Mouse (Mus musculus) retina, postnatal 1 day (tissue): ENCODE results near the gene Wfdc1.

Source experiments
- DNase-seq: peaks from one replicate; pipeline ENCODE4 v3.0.0-alpha.2; 2012

Gene Wfdc1

DNA sequence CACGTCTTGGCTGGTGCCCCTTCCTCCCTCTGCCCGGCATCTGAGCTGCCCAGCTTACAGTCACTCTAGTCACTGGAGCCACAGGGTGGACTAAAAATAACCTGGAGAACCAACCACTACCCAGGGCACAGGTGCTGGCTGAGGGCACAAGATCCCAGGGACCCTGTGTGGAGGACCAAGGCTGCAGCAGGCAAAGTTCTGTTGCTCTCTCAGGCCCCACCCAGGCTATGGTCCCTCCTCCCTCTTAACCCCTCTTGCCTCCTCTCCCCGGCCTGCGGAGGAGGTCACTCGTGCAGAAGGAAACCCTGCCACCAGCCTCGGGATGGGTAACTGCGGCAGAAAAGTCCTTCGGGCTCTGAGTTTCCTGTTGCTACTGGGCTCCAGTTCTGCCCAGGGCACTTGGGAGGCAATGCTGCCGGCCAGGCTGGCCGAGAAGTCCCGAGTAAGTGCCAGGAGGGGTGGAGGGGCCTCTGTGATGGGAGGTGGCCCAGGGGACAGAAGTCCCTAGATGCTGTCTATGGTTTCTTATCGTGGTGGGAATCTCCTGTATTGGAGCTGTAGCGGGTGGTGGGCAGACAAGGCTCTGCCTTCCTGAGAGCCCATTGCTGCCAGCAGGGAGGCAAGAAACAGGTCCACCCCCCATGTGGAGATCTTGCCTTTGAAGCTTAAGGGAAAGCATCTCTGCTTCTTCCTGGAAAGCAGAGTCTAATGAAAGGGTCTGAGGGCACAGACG, at the start of gene Wfdc1:
Gene Wfdc1 (plus strand): TSS at position 147 of the 733 bp plus-strand sequence.
- DNase-seq = peak; percentile 68

DNA sequence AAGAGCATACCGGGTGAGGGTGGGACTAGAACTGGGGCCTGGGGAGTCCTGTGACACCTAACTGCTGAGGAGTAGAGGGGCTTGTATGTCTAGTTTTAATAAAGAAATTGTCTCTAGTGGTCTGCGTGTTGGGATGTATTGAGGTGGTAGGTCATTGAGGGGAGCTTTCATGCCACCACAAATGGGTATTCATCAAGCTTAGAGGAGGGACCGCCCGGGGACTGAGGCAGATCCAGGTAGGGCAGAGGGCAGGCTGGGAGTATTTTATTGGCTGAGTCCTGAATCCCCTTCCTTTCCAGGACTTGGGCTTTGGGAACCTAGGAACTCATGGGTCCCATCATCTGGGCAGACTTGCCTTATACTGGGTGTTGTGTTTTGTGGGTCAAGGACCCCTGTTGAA, 49.4 kb upstream of the Wfdc1 start:
- DNase-seq = no peak

DNA sequence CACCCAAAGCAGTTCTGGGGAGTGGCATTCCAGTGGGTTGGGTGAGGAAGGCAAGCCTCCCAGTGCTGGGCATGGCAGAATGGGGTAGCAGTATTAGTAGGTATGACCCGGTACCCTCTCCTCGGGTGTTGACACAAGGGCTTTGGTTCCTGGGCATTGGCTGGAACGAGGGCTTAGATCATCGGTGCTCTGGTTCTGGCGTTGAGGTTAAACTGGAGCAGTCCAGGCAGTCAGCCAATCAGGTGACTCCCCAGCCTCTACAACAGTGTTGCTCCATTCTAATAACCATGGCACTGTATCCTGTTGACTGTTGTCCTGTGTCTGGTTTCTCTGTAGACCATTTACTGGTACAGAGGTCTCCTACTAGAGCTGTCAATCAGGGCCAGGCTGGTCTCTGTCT, 48.6 kb upstream of the Wfdc1 start:
- DNase-seq = no peak

DNA sequence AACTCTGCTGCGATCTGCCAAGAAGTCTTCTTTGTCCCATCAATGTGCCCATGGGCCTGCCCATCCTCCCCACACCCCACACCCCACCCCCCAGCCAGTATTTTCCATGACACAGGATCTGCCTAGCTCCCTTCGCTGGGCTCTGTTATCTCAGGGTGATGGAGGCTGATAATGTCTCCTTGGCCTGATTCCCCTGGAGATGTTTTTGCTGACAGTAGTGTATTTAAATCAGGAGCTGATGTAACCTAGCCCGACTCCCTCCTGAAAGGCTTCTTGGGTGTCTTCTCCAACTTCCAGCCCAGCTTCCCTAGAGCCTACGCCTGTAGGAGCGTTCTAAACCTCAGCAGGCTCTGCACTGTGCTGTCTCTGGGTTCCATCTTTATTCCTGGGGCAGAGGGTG, 47.3 kb upstream of the Wfdc1 start:
- DNase-seq = no peak

DNA sequence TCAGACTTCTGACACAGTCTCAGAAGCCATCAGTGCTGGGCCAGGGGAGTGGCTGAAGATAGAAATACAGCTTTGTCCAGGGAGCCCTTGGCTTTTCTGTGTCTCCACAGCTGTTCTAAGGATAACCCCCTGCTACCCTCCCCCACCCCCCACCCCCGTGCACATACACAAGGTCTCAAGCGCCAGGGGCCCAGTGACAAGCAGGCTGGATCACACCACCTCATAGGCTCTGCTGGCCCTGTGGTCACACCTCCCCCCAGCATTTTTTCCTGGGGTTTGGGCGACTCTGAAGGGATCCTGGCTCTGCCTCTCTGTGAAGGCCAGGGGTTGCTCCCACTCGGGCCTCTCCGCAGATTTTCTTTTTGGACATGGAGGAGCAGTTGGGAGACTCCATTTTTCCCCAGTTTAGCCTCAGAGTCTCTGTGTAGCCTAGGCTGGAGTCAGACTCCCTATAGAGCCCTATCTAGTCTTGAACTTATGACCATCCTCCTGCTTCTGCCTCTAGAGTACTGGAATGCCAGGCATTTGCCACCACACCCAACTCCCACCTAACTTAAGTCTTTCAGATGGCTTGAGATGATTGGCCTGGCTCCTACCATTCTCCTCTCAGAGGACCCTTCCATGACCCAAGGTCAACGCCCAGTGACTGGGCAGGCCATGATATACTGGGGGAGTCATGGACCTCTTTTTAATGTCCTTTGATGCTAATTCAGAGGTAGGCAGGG, 45.9 kb upstream of the Wfdc1 start:
- DNase-seq = no peak

DNA sequence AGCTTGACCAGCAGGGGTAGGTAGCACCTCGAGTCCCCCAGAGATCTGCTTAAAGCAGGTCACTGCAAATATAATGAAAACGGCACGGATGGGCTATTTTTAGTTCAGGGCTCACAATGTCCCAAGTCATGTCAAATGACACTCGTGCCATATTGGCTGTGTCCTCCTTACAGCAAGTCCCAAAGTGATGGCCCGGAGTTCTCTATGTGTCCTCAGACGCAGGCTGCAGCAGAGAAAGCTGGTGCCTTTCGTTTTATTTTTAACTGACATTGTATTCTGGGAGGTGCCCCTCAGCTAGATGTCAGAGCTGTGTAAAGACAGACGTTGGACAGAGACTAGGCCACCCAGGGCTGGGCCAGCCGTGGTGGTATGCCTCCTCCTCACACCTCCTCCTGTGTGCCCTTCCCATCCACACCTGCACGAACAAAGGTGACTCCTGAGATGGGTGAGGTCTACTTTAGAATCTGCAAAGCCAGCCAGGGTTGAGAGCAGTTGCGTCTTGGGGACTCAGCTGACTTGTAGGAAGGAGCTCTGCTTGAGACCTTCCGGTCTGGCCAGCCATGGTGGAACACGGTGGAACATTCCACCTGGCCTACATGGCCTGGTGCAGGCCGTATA, 45.2 kb upstream of the Wfdc1 start:
- no peak for DNase-seq

DNA sequence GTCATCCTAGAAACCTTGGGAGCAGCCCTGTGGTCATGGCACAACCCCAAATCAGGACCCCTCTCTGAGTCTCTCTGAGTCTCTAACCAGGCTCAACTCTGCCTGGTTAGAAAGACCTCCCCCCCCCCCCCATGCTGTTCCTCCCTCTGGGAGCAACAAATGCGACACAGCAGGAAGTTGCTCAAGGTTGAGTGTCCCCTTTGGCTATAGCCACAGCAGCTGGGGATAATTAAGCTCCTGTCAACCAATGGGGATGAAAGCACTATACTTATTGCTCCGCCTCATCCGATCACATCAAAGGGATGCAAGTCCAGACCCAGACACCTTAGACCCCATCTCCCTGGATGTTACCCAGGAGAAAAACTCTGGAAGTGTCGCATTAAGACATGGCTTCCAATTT, 43.6 kb upstream of the Wfdc1 start:
- no peak for DNase-seq

DNA sequence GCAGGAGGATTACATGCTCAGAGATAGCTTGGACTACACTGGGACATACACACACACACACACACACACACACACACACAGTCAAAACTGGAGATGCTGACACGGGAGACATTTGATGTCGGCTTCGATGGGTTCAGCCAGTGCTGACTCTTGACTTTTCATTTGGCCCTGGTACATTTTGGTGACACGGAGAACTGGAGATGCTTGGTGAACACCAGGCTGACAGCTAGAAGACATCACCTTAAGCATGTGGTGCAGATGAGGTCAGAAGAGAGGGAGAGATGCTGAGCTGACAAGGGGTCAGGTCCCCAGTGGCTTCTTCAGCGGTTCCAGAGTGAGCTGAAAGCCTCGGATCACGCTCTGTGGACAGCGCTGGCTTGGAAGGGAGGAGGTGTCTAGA, 43.1 kb upstream of the Wfdc1 start:
- DNase-seq = no peak

DNA sequence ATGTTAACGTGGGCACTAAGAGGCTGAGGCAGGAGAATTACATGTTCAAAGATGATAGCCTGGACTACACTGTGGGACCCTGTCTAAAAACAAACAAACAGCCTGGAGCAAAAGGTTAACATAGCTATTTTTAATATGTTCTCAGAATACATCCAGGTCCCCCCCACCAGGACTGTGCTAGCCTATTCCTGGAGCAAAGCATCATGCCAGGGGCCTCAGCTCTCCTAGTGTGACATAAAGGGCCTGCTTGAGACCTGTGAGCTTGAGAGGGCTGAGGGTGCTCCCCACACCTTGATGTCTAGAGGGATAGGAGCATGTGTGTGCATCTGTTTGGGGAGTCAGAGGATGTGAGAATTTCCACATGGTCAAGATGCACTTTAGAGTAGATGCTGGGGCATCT, 42.4 kb upstream of the Wfdc1 start:
- no peak for DNase-seq

DNA sequence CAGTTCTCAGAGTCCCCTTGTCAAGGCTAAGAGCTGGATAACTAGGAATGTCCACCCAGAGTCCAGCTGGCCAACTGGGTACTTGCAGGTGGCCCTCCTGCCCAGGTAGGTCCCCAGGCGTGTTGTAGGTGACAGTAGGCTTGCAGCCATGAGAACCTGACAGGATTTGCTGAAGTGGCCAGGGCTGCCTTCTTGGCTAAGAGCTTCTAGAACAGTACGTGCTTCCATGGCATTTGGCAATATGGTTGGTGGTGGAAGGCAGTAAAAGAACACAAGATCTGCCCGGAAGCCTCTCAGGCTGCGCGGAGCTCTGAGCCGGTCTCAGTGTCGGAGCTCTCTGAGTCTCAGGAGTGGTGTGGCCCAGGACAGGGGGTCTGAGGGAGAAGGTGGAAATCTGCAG, 41.2 kb upstream of the Wfdc1 start:
- no peak for DNase-seq

DNA sequence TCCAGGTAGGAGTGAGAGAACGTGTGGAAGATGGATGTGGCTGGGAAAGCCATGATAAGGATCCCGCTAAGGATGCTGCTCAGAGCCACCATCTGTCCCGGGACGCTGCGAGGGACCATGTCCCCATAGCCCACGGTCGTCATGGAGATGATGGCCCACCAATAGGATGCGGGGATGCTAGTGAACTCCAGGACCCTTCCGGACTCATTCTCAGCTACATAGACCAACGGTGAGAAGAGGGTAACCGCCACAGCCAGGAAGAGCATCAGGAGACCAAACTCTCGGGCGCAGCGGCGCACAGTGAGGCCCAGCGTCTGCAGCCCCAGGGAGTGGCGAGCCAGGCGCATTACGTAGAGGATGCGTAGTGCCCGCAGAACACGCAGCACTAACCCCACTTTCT, 40.4 kb upstream of the Wfdc1 start:
- no peak for DNase-seq

DNA sequence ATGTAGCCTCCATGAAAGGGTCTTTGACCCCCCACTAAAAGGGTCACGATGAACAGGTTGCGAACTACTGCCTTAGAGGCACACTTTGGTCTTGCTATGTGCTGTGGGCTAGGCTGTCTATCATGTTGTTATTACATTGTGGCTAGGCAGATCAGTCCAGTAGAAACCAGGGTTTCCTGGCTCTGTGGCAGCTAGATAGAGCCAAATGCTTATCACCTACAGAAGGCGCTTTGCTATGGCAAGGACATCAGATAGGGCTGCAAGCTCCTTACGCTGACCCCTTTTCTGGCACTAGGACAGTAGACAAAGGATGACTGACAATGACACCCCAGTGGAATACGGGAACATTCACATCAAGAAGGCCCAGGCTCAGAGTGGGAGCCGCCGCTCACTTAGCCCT, 39.0 kb upstream of the Wfdc1 start:
- DNase-seq = no peak

DNA sequence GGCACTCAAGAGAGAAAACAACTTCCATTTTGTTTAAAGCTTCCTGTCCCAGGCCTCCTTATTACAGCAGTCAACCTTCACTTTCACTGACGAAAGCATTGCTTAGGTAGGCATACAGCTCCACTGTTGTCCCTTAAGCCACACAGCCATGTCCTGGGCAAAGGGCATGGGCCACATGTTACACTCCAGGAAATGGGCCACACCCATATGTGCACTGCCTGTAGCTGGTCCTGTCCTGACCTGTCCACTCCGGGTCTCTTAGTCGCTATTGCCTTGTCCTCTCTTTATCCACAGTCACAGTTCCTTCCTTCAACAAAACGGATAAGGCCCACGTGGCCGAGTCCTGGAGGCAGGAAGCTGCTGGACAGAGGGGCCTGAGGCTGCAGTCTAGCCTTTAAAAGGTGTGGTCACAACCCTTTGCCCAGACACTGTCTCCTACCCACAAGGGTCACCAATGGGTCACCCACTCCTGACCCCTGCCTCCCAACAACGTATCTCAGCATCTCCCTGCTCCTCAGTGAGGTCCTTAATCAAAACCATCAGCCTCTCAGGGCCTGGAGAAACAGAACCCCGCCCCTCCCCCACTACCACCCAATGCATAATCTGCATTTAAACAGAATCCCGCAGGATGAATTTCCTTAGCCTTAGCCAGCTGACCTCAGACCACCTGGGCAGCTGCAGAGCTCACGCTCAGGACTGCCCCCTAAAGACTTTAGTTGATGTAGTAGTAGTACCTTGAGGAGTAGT, 38.4 kb upstream of the Wfdc1 start:
- no peak for DNase-seq

DNA sequence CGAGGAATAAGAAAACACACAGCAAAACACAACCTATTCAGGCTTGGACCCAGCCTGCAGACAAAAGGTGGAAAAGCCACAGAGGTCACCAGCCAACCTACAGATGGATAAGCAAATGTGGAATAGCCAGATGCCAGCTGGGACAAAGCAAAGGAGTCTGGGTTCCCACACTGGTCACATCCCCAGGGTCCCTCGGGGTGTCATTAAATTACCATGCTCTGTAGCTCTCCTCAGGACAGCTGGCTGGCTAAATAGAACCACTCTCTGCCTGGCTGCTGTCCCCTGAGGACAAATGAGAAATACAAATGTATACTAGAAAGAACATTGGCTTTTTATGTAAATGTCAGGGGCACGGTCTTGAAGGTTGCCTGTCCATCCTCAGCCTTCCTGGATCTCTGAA, 35.3 kb upstream of the Wfdc1 start:
- DNase-seq = peak; percentile 78

DNA sequence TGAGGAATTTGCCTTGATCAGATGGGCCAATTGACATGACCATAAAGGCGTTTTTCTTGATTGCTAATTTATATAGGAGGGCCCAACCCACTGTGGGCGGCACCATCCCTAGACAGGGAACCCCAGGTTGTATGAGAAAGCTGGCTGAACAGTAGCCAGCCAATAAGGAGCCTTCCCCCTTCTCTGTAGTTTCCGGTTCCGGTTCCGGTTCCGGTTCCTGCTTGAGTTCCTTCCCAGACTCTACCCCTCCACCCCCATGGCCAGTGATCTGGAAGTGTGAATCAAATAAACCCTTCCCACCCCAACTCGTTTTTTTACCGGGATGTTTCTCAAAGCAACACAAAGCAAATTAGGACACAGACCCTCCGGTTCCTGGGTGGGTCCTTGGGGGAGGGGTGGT, 33.9 kb upstream of the Wfdc1 start:
- DNase-seq = no peak

DNA sequence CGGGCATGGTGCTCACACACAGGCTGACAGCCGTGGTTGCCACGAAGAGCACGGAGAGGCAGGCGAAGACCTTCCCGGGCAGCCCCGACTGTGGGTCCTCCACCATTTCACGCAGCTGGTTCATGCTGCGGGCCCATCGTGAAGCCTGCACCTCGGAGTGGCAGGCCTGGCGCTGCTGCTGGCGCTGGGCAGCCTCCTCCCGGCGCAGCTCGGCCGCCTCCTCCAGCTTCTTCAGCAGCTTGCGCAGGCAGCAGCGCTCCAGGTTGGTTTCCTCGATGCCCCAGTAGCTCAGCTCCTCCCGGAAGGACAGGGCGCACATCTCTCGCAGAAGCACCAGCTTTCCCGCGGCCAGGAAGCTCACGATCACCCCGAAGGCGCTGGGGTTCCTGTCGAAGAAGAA, 33.3 kb upstream of the Wfdc1 start:
- DNase-seq = no peak

DNA sequence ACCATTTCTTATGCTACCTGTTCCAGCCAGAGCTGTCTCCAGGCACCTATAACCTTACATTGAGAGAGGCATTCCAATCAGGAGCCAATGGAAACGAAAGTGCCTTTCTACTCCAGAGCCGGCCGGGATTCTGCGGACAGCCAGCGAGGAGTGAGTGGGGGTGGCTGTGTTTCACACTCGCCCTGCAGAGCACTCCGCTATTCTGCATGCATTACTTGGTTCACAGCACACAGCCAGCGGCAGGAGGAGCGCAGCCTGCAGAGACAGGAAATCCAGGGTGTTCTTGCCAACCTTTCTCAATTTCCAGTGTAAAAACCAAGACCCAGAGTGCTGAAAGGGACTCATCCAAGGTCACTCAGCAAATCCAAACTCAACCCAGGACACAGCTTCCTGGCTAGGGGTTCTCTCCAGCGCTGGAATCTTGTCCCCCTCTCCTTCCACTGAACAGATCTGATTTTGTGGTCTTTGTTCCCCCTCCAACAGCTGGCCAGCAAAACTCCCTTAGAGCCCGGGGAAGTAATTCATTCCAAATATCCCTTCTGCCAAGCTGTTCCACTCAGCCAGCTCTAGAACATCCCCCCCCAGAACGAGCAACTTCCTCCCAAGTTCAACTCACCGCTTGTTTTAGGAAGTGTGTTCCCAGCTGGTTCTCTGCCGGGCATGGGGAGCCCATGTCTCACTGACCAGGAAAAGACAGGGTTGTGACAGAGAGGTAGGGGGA, 31.4 kb upstream of the Wfdc1 start:
- DNase-seq = peak; percentile 51

DNA sequence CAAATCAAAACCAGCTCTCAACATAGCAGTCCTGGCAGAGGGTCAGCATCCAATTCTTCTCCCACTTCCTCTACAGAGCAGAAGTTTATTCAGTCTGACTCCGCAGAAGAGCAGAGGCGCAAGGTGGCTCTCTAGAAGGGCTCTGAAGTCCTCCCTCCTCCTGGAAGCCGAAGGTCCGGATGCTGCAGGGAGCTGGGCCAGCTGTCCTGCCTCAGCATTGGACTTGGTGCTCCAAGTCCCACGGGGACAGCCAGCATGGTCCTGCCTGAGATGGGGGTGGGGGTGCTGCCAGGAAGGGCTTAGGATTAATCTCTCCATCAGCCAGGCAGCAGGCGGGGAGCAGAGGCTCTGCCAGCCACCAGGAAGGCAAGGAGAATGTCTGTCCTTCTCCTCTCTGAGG, 30.8 kb upstream of the Wfdc1 start, which contains the start of gene Kcng4:
Gene Kcng4 (minus strand): TSS at position 303 of the 400 bp plus-strand sequence.
- peak; percentile 55 for DNase-seq

DNA sequence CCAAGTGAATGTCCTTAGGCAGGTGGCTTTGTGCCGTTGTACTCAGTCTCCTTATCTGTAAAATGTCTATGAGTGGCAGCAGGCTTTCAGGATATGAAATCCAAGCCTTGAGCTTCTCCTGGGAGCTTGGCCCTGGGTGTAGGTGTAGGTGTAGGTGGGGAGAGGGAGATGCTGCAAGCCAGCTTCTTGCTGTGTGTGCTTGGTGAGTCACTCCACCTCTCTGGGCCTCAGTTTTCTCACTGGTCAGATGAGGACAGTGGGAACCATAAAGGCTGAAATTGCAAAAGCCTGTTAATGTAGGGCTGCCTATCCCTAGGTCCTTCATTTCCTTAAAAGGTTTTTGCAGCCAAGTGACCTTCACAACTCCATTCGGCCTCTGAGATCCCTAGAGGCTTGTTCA, 30.2 kb upstream of the Wfdc1 start:
- no peak for DNase-seq

DNA sequence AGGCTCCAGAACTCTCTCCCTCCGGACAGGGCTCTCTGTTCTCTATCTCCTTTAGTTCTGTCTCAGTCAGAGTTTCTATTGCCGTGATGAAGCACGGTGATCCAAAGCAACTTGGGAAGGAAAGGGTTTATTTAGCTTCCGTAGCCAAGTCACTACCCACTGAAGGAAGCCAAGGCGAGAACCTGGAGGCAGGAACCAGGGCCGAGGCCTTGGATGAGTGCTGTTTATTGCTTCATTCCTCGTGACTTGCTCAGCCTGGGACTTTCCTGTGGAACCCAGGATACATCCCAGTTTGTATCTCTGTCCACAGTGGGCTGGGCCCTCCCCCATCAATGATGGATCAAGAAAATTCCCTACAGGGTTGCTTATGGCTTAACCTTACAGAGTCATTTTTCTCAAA, 29.4 kb upstream of the Wfdc1 start:
- no peak for DNase-seq

DNA sequence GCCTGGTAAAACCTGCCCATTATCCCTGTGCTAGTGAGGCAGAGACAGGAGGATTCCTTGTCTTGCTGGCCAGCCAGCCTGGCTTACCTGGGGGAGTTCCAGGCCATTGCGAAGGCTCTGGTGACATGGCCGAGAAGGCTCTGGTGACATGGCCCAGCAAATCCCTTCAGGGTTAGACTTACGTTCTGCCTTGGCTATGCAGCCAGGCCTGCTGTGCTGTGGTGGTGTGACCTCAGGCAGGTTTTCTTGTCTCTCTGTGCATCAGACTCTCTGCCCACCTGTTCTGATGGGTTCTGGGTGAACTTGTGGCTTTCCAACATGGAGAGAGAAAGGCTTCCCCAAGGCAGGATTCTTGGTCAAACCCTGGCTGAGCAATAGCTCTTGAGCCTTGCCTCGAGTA, 28.8 kb upstream of the Wfdc1 start:
- DNase-seq = no peak

DNA sequence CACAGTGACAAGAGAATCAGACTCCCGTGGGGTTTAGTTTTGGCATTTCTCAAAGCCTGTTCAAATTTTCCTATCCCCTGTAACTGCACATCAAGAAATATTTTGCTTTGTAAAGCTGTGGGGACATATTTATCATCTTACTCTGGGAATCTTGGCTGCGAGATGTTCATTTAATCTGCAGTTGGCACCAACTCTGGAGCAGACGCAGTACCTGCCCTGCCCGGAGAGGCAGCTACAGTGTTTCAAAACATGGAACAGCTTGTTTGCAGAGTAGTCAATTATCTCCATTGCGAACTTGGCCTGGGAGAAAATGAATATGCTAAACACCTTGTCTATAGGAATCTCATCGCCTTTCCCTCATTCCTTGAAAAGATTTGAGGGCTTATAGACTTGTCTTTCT, 27.9 kb upstream of the Wfdc1 start:
- no peak for DNase-seq

DNA sequence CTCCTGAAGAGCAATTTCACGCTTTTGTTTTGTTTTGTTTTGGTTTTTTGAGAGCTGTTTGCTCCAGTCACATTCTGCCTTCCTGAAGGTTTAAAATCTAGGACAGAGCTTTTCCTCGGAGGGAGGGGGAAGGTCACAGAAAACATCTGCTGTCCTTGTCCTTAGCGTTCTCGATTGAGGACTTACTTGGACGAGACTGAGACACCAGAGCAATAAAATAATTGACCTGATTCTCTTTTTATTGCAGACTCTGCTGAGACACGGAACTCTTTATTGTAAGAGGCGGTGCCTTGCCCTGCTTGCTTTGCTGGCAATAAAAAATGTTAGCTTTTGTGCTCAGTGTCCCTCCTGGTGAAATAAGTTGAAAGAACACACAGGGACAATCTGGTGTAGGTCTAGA, 26.4 kb upstream of the Wfdc1 start:
- no peak for DNase-seq
